Mouse (Mus musculus) testis, adult 2 months (tissue): ENCODE results near the gene Cdyl2. TPM values are rescaled to one million over a fixed set of nuclear protein-coding genes. Genes with fewer than 3 reads are reported as not detected.

Experiments
- H3K27ac ChIP-seq: fragments of 200-500 bp; 2 replicates; pipeline ENCODE4 v1.5.1; 2012; ENCODE audit warnings: low read depth, low read length; ENCODE audit not compliant: control insufficient read depth, insufficient read depth
- H3K27me3 ChIP-seq: fragments of 200-500 bp; 2 replicates; pipeline ENCODE4 v1.6.1; 2012; ENCODE audit warnings: mild to moderate bottlenecking, low read length, moderate library complexity; ENCODE audit not compliant: control insufficient read depth, insufficient read depth
- H3K36me3 ChIP-seq: fragments of 200-500 bp; 2 replicates; pipeline ENCODE4 v1.6.1; 2012; ENCODE audit warnings: mild to moderate bottlenecking, low read length; ENCODE audit not compliant: control insufficient read depth, insufficient read depth
- H3K4me1 ChIP-seq: fragments of 200-500 bp; 2 replicates; pipeline ENCODE4 v1.6.1; 2012; ENCODE audit warnings: low read length; ENCODE audit not compliant: control insufficient read depth, insufficient read depth
- H3K4me3 ChIP-seq: fragments of 200-500 bp; 2 replicates; pipeline ENCODE4 v1.5.1; 2012; ENCODE audit warnings: low read depth, mild to moderate bottlenecking, low read length, moderate library complexity, mixed read lengths; ENCODE audit not compliant: control insufficient read depth
- CTCF ChIP-seq: fragments of 200-500 bp; IDR thresholded peaks from 2 replicates; pipeline ENCODE4 v1.5.1; 2012; ENCODE audit warnings: low read depth, mild to moderate bottlenecking, inconsistent platforms, low read length, moderate library complexity; ENCODE audit not compliant: control insufficient read depth, insufficient read depth, insufficient replicate concordance
- POLR2A ChIP-seq: fragments of 200-500 bp; IDR thresholded peaks from 2 replicates; pipeline ENCODE4 v1.6.1; 2012; ENCODE audit warnings: low read depth, mild to moderate bottlenecking, inconsistent platforms, low read length, moderate library complexity; ENCODE audit not compliant: control insufficient read depth
- polyA plus RNA-seq: library from polyadenylated mRNA; depleted of rRNA; stranded (reverse); fragments of >200 nt; gene quantifications from 2 replicates; pipeline ENCODE4 v1.2.3, GENCODE M21; 2012

Gene Cdyl2
- polyA plus RNA-seq, 1 experiment: 11.9 TPM

GRCm38 (mm10) chr8:116621158-116621961 lies 111.4 kb downstream of the Cdyl2 start:
- Histone ChIP-seq H3K27ac (no peak overlapping the region), H3K4me1 (no peaks in the 10 kb centered on the region), H3K36me3 (no peaks in the 10 kb centered on the region), H3K4me3 (no peak overlapping the region), H3K27me3 (no peaks in the 10 kb centered on the region)
- TF ChIP-seq POLR2A (no peak), CTCF (no peak)

GRCm38 (mm10) chr8:116619686-116620320 lies 113.0 kb downstream of the Cdyl2 start:
- H3K4me1 ChIP-seq: no peaks in the 10 kb centered on the region
- TF ChIP-seq CTCF (no peak), POLR2A (no peak)
- H3K27me3 ChIP-seq: no peaks in the 10 kb centered on the region
- no peak overlapping the region for H3K27ac ChIP-seq
- H3K4me3 ChIP-seq: no peak overlapping the region
- H3K36me3 ChIP-seq: no peaks in the 10 kb centered on the region

GRCm38 (mm10) chr8:116619221-116619620 lies 113.6 kb downstream of the Cdyl2 start:
- Histone ChIP-seq H3K4me3 (no peak overlapping the region), H3K27ac (no peak overlapping the region), H3K27me3 (no peaks in the 10 kb centered on the region), H3K36me3 (no peaks in the 10 kb centered on the region), H3K4me1 (no peaks in the 10 kb centered on the region)
- TF ChIP-seq CTCF (no peak), POLR2A (no peak)

GRCm38 (mm10) chr8:116618797-116619196 lies 114.0 kb downstream of the Cdyl2 start:
- H3K4me3 ChIP-seq: no peak overlapping the region
- TF ChIP-seq POLR2A (no peak), CTCF (no peak)
- H3K36me3 ChIP-seq: no peaks in the 10 kb centered on the region
- no peak overlapping the region for H3K27ac ChIP-seq
- H3K27me3 ChIP-seq: no peaks in the 10 kb centered on the region
- no peaks in the 10 kb centered on the region for H3K4me1 ChIP-seq

GRCm38 (mm10) chr8:116617891-116618290 lies 114.9 kb downstream of the Cdyl2 start:
- no peaks in the 10 kb centered on the region for H3K4me1 ChIP-seq
- no peak overlapping the region for H3K27ac ChIP-seq
- no peak for TF ChIP-seq CTCF
- no peak for TF ChIP-seq POLR2A
- H3K27me3 ChIP-seq: no peaks in the 10 kb centered on the region
- no peaks in the 10 kb centered on the region for H3K36me3 ChIP-seq
- no peak overlapping the region for H3K4me3 ChIP-seq

GRCm38 (mm10) chr8:116616369-116616768 lies 116.4 kb downstream of the Cdyl2 start:
- H3K27me3 ChIP-seq: no peaks in the 10 kb centered on the region
- TF ChIP-seq POLR2A: no peak
- TF ChIP-seq CTCF: no peak
- no peak overlapping the region for H3K27ac ChIP-seq
- H3K4me3 ChIP-seq: no peak overlapping the region
- no peaks in the 10 kb centered on the region for H3K4me1 ChIP-seq
- no peaks in the 10 kb centered on the region for H3K36me3 ChIP-seq

GRCm38 (mm10) chr8:116614901-116615300 lies 117.9 kb downstream of the Cdyl2 start:
- no peaks in the 10 kb centered on the region for H3K27me3 ChIP-seq
- no peak overlapping the region for H3K4me3 ChIP-seq
- H3K36me3 ChIP-seq: no peaks in the 10 kb centered on the region
- H3K27ac ChIP-seq: no peak overlapping the region
- TF ChIP-seq CTCF (no peak), POLR2A (no peak)
- H3K4me1 ChIP-seq: no peaks in the 10 kb centered on the region

GRCm38 (mm10) chr8:116606171-116606570 lies 126.6 kb downstream of the Cdyl2 start:
- no peaks in the 10 kb centered on the region for H3K36me3 ChIP-seq
- TF ChIP-seq CTCF (no peak), POLR2A (no peak)
- peaks cover 6% of the 10 kb centered on the region; the same call in 1 of the 2 replicates for H3K4me1 ChIP-seq
- H3K4me3 ChIP-seq: peak overlapping the region; percentile 81
- no peaks in the 10 kb centered on the region for H3K27me3 ChIP-seq
- H3K27ac ChIP-seq: no peak overlapping the region
